7 mouse cellular contexts compared by ENCODE assay signal in genomic region chr11:45851516-45852123, GRCm38 (mm10). TPM values are rescaled to one million over a fixed set of nuclear protein-coding genes. Genes with fewer than 3 reads are reported as not detected.
DNase-seq lines count a peak whose midpoint lies in the region; ATAC-seq and TF ChIP-seq lines count a peak whose summit lies in the region.

Gene Clint1 (plus strand): TSS chr11:45852051.

- peak; percentile 89 for ATAC-seq in embryonic facial prominence, embryonic 12.5 days (ENCODE audit: insufficient number of reproducible peaks, insufficient read depth, low FRiP score, low TSS enrichment)
- peak; percentile 92 for ATAC-seq in limb, embryonic 13.5 days (ENCODE audit: low FRiP score, low read depth)
- ATAC-seq in midbrain, embryonic 16.5 days, result peak; percentile 98

- peak within 1 kb of the TSS; percentile 97 for H3K9ac ChIP-seq in embryonic facial prominence, embryonic 12.5 days
- H3K9ac ChIP-seq in heart, adult 2 months (ENCODE audit: low read depth, low read length), result peak within 1 kb of the TSS; percentile 96
- H3K9ac ChIP-seq in limb, embryonic 13.5 days, result peak within 1 kb of the TSS; percentile 97
- peak within 1 kb of the TSS; percentile 95 for H3K9ac ChIP-seq in midbrain, embryonic 16.5 days (ENCODE audit: low read depth, low read length)

- H3K4me2 ChIP-seq in embryonic facial prominence, embryonic 12.5 days (replicated peaks), result peak within 1 kb of the TSS; percentile 69
- H3K4me2 ChIP-seq in limb, embryonic 13.5 days (replicated peaks), result peak within 1 kb of the TSS; percentile 77
- peak within 1 kb of the TSS; percentile 88 for H3K4me2 ChIP-seq in midbrain, embryonic 16.5 days (ENCODE audit: low read length)

- no peaks in the 10 kb centered on the region for H3K27me3 ChIP-seq in embryonic facial prominence, embryonic 12.5 days
- H3K27me3 ChIP-seq in heart, adult 2 months (ENCODE audit: control insufficient read depth, insufficient read depth, low read length), result no peaks in the 10 kb centered on the region
- peaks cover 5% of the 10 kb centered on the region; the same call in 1 of the 2 replicates for H3K27me3 ChIP-seq in limb, embryonic 13.5 days
- H3K27me3 ChIP-seq in midbrain, embryonic 16.5 days (ENCODE audit: control insufficient read depth, insufficient read depth, low read depth, low read length), result no peaks in the 10 kb centered on the region

- peak within 1 kb of the TSS; percentile 80 for H3K27ac ChIP-seq in embryonic facial prominence, embryonic 12.5 days
- peak within 1 kb of the TSS; percentile 85 for H3K27ac ChIP-seq in heart, adult 2 months
- peak within 1 kb of the TSS; percentile 53; the same call in 1 of the 2 replicates for H3K27ac ChIP-seq in limb, embryonic 13.5 days
- peak within 1 kb of the TSS; percentile 83 for H3K27ac ChIP-seq in midbrain, embryonic 16.5 days (ENCODE audit: low read length)

- peak within 1 kb of the TSS; percentile 96 for H3K4me3 ChIP-seq in embryonic facial prominence, embryonic 12.5 days
- peak within 1 kb of the TSS; percentile 81 for H3K4me3 ChIP-seq in heart, adult 2 months
- H3K4me3 ChIP-seq in limb, embryonic 13.5 days, result peak within 1 kb of the TSS; percentile 96
- H3K4me3 ChIP-seq in midbrain, embryonic 16.5 days (ENCODE audit: low read depth, low read length), result peak within 1 kb of the TSS; percentile 99

- TF ChIP-seq POLR2A in heart, adult 2 months (IDR thresholded peaks at IDR 0.05; ENCODE audit: insufficient read depth, low read depth, low read length), result peak; percentile 43; the same call in 1 of the 2 replicates

- 0 out of 2 replicates have a peak, but pooled peaks cover 8% of the 10 kb centered on the region for H3K36me3 ChIP-seq in embryonic facial prominence, embryonic 12.5 days
- peaks cover 19% of the 10 kb centered on the region for H3K36me3 ChIP-seq in heart, adult 2 months (ENCODE audit: control insufficient read depth, insufficient read depth, low read length)
- peaks cover 14% of the 10 kb centered on the region for H3K36me3 ChIP-seq in limb, embryonic 13.5 days
- H3K36me3 ChIP-seq in midbrain, embryonic 16.5 days (ENCODE audit: control insufficient read depth, insufficient read depth, low read length), result 0 out of 2 replicates have a peak, but pooled peaks cover 3% of the 10 kb centered on the region

- peaks cover 3% of the 10 kb centered on the region for H3K79me2 ChIP-seq in heart, adult 2 months (replicated peaks; ENCODE audit: control insufficient read depth, insufficient read depth, low read length)

- TF ChIP-seq CTCF in heart, adult 2 months (IDR thresholded peaks at IDR 0.05), result no peak

- intact Hi-C loops in heart, adult 2 months (cut with DNase I), result no loop called here

- peak; percentile 88 for DNase-seq in adrenal gland, postnatal 25 days
- peak; percentile 90 for DNase-seq in heart, adult 2 months
- DNase-seq in kidney, adult 8-10 months, result peak; percentile 69 to 76
- DNase-seq in spleen, postnatal 10 days (ENCODE audit: low spot score in 2 of 2), result peak; percentile 78 to 89

- H3K4me1 ChIP-seq in embryonic facial prominence, embryonic 12.5 days, result peaks cover 21% of the 10 kb centered on the region
- H3K4me1 ChIP-seq in heart, adult 2 months (ENCODE audit: control insufficient read depth, insufficient read depth, low read length), result peaks cover 8% of the 10 kb centered on the region
- H3K4me1 ChIP-seq in limb, embryonic 13.5 days, result peaks cover 53% of the 10 kb centered on the region
- H3K4me1 ChIP-seq in midbrain, embryonic 16.5 days (ENCODE audit: control insufficient read depth, insufficient read depth, low read length), result peaks cover 18% of the 10 kb centered on the region

- no peak for TF ChIP-seq EP300 in heart, adult 2 months (IDR thresholded peaks at IDR 0.05; ENCODE audit: insufficient read depth, low read depth, low read length)

- H3K9me3 ChIP-seq in embryonic facial prominence, embryonic 12.5 days, result no peaks in the 10 kb centered on the region
- H3K9me3 ChIP-seq in limb, embryonic 13.5 days, result no peaks in the 10 kb centered on the region
- no peaks in the 10 kb centered on the region for H3K9me3 ChIP-seq in midbrain, embryonic 16.5 days (replicated peaks; ENCODE audit: control insufficient read depth, low read length, poor library complexity, severe bottlenecking)

- under 1% methylated on average over 57 of the region's 57 CpGs for WGBS in embryonic facial prominence, embryonic 12.5 days
- under 1% methylated on average over 54 of the region's 57 CpGs for WGBS in heart, adult 2 months
- WGBS in limb, embryonic 13.5 days, result under 1% methylated on average over 57 of the region's 57 CpGs
- under 1% methylated on average over 48 of the region's 57 CpGs for WGBS in midbrain, embryonic 16.5 days

RNA-seq across cellular contexts. Expression of gene Clint1, which starts in this region (rescaled TPM):
- total RNA-seq in adrenal gland, postnatal 25 days (2021), result 77.7 and 83.5 TPM in 2 replicates
- polyA plus RNA-seq in embryonic facial prominence, embryonic 12.5 days (2016; fragmentation: Nextera tagmentation; extraction: Ambion mirVana), result 99.5 and 100 TPM in 2 replicates
- total RNA-seq in heart, adult 2 months (2021), result 10 to 100 TPM; 42.0 to 45.7 TPM
- 29.5 and 41.1 TPM in 2 replicates for polyA plus RNA-seq in heart, adult 2 months (2012; rRNA removed)
- 85.1 and 86.7 TPM in 2 replicates for polyA plus RNA-seq in limb, embryonic 13.5 days (2015; fragmentation: Nextera tagmentation; extraction: Ambion mirVana)
- 38.7 and 42.6 TPM in 2 replicates for polyA plus RNA-seq in midbrain, embryonic 16.5 days (2015; fragmentation: Nextera tagmentation; extraction: Ambion mirVana)

Comparison
In these comparisons a context has a peak if more than half of its experiments do, and no peak if none do; other contexts are left out.
1. Peak in every context shown above with its lines: DNase-seq, ATAC-seq, H3K4me3 ChIP-seq and H3K27ac ChIP-seq.